Mouse (Mus musculus): ENCODE results near the gene Kcng3.

Kcng3 gene

DNA sequence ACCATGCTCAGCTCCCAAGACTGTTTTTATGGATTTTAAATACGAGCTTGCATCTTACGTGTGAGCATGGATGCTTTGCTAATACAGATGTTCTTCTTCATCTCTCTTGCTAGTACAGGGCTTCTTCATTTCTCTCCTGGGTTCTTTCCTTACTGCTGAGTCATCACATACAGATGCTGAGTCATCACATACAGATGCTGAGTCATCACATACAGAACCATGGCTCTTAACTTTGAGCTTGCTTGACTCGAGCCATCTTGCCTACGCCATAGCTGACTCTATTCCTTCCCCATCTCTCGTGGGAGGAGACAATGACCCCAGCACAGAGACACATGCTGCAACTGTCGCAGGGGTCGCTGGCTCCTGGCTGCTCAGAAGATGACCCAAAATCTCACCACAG is 76.7 kb downstream of the Kcng3 start:
- DNase-seq: no peak

DNA sequence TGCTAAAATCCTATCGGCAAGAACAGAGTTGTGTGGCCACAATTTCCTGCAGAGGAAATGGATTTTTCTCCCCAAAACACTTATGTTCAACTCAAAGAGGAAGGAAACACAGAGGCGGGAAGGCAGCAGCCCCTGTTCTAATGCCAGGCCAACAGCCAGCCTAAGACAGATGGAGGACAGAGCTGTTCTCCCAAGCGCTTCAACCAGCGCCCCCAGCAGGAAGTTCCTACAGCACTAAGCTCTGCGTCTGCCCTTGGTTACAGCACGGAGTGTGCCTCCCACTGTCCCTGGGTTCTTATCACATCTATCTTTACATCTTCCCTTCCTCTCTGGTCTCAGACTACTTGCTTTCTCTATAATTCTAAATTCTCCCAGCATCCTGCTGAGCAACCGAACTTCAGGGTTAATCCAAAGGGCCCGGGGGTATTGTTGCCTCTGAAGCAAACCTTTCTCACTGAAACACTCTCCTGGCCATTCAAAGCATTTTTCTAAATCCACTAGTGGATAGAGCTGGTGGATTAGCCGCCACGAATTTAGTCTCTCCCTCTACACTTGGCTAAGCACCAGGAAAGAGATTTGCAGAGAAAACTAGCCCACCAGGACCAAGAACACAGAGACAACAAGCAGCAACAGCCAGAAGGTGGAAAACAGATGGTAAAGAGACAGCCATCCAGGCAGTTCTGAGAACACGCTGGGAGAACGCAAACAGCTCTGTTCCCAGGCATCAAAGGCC is 83.0 kb downstream of the Kcng3 start:
- peak; percentile 78 to 82 for DNase-seq

DNA sequence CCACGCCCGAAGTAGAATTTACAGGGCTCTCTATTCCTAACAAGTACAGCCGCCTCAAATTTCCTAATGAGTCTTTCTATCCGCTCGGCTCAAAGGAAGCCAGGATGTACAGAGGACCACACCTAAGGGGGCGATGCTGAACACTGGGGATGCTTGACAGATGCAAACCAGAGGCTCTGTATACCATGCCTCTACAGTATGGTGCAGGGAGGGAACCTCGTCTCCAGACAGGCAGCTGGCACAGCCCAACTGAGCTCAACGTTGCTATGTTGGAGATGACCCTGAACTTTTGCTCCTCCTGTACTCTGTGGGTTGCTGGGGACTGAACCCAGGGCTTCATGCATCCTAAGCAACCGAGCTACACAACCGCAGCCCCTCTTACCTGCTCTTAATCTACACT is 84.5 kb downstream of the Kcng3 start:
- DNase-seq: no peak

DNA sequence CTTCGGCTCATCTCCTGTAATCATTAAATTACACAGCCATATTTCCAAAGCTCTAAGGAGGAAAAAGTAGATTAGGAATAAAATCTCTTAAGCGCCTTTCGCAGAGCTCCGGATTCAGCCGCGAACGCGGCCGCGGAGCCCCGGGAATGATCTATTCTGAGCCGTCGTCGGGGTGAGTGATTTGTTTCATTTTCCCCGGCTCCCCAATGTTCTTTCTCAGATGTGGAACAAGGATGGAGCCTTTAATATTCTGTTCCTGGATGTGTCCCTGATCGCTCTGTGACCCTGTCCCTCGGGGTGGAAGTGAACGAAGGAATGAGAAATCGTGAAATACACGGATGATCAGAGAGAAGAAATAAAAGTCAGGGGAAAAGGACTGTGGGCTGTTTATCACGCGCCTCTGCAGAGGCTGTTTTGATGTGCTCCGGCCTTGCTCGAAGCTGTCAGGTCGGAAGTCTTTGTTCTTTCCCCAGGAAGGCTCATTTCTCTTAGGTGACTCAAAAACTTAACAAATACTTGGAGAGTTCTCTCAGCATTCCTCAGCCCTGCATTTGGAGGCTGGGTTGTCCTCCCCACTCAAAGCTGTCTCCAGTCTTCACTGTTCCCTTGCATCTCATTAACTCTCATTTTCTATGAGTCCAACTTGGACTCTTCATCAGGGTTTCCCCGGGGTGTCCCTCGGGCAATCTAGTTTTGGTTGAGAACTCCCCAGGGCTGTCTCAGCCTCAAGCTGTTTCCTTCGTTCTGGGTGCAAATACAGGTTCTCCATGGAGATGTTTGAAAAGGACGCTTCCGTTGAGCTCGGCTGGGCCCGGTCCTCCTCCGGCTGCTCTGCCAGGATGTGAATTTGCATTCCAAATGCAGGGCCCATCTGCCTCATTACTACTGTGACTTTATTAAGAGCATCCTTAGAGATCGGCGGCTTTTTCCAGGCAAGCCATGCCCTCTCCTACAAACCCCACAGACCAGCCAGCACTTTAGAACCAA is 85.6 kb downstream of the Kcng3 start:
- DNase-seq: peak; percentile 40 to 67

DNA sequence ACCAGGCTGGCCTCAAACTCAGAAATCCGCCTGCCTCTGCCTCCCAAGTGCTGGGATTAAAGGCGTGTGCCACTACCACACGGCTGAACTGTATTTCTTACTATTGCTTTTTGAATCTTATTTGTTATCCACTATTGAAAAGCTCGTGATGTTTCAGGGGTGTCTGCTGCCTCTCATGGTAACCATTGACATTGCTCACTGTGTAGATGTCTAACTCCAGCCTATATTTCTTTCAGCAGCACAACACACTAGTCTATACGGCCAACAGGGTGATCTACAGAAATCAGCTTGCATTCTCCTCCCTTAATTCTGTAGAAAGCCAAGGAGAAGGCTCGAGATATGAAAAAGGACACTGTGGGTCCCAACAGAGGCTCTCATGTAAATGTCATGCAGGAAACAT is 86.4 kb downstream of the Kcng3 start:
- DNase-seq: no peak

DNA sequence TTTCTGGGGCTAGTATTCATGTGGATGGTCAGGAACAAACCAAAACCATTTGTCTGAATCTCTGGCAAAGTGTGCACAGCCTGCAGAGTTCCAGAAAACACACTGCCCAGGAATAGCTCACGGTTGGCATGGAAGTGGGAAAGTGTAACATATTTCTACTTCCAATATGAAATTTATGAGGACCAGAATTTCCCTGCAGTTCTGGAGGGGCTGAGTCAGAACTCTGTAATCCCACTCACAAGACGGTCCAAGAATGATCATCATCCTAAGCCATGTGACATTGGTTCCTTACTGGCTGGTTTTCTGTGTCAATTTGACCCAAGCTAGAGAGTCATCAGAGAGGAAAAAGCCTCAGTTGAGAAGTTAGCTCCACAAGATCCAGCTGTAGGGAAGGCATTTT is 89.3 kb downstream of the Kcng3 start:
- no peak for DNase-seq

DNA sequence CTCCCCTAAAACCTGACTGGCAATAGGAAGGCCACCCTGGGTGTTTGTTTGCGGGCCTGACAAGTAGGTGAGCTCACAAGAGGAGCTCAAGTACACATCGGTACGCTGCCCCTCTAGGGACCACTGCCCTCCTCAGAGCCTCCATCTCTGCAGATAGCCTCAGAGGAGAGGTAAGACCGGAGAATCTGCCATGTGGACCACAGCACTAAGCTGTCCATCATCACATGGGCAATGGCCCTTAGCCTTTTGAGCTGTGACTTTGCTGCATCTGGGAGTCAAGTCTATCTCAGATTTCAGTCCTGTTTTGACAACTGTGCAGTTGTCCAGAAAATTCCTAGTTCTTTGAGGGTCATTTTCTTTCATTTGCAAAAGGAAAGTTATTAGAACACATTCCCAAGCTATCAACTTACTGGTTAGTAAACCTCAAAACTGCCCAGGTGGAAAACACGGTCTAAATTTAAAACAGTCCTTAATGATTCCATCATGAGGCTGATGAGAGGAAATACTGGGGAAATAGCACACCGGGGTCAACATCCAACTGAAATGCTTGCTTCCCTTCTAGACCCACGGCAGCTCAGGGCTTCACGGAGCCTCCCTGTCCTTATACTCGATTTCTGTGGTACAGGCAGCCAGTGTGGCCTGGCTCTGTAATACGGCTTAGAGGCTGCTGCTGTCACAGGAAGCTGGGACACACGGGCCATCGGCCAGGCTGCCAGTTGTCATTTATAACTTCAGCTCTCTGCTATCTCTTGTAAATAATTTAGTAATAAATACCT is 92.2 kb downstream of the Kcng3 start:
- DNase-seq: no peak

DNA sequence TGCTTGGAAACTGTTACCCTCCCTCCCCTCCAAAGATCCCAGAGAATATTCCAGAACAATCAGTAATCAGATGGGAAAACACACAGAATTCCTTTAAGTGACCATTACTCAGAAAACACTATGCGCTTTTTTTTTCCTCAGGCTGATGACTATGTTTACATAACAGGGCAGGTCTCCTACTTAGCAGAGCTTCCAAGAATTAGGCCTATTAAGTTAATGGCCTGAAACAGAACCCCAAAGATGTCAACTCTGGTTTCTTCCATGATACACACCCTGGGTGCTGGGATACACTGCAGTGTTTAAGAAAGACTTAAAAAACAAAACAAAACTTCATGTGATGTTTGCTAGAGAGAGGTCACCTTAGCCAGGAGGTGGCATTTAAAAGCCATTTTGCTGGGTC is 93.0 kb downstream of the Kcng3 start:
- DNase-seq: no peak

DNA sequence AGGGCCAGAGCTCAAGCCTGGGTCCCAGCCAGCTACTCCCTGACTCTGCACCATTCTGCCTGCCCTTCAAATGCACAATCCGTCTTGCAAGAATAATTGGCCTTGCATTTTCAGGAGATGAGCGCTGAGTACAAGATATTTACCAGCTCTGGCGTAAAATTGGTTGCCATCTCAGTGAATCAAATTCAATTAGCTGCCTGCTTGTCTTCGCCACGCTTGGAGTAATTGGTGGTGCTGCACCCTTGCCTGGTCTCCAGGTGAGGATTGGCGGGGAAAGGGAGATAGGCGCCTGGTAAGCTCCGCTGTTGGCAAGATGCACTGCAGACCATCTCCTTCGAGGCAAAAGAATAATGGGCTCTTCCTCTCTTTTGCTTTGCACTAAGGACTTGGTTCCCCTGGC is 93.6 kb downstream of the Kcng3 start:
- no peak for DNase-seq
